Mouse (Mus musculus) left cerebral cortex, adult 18-20 months (tissue): ENCODE data around the gene Fstl5. TPM values are rescaled to one million over a fixed set of nuclear protein-coding genes. Genes with fewer than 3 reads are reported as not detected.

Experiments used
- DNase-seq, 2 experiments: peaks; one replicate each; pipeline ENCODE4 v3.0.0; 2021 to 2022; ENCODE audit warnings: low spot score in 2 of 2, mixed read lengths in 1 of 2
- long read RNA-seq, 2 experiments: library from polyadenylated mRNA; stranded (forward); transcript quantifications; one replicate each; pipeline ENCODE4 v2.0.0; 2021
- total RNA-seq, 2 experiments: library from RNA; stranded (reverse); gene quantifications; 2 replicates each; pipeline ENCODE4 v1.2.3; 2021

Fstl5 gene
- total RNA-seq, result 10 to 100 TPM; 17.8 to 19.0 TPM
- long read RNA-seq, experiment 1, full-length matches to known transcripts, result 12 of 15 reads
- long read RNA-seq, experiment 1, partial matches to known transcripts, result 2 of 15 reads
- long read RNA-seq, experiment 1, other reads (novel, unspliced or antisense), result 1 of 15 reads
- long read RNA-seq, experiment 2, full-length matches to known transcripts, result 5 of 8 reads
- long read RNA-seq, experiment 2, partial matches to known transcripts, result 3 of 8 reads
- long read RNA-seq, experiment 2, other reads (novel, unspliced or antisense), result 0 of 8 reads

- DNase-seq, result peak; percentile 68 to 72
Measured at GRCm38 (mm10) chr3:76074060-76074707, at the start of gene Fstl5. Fstl5 (plus strand) TSS chr3:76074270.

GRCm38 (mm10) chr3:76025523-76025922, 48.5 kb upstream of the Fstl5 start:
- DNase-seq, result no peak

GRCm38 (mm10) chr3:76051124-76051523, 22.9 kb upstream of the Fstl5 start:
- no peak for DNase-seq

GRCm38 (mm10) chr3:76061996-76062395, 12.1 kb upstream of the Fstl5 start:
- DNase-seq, result no peak

- peak in 1 of 2 experiments; percentile 38 for DNase-seq
Measured at GRCm38 (mm10) chr3:76067920-76068319, 6.2 kb upstream of the Fstl5 start.

GRCm38 (mm10) chr3:76072826-76073225, 1.2 kb upstream of the Fstl5 start:
- no peak for DNase-seq

- DNase-seq, result no peak
Measured at GRCm38 (mm10) chr3:76140445-76140844, 66.4 kb downstream of the Fstl5 start.

GRCm38 (mm10) chr3:76147846-76148245, 73.8 kb downstream of the Fstl5 start:
- DNase-seq, result no peak

GRCm38 (mm10) chr3:76238834-76239233, 164.8 kb downstream of the Fstl5 start:
- no peak for DNase-seq

GRCm38 (mm10) chr3:76251385-76251784, 177.3 kb downstream of the Fstl5 start:
- DNase-seq, result no peak

GRCm38 (mm10) chr3:76292993-76293392, 218.9 kb downstream of the Fstl5 start:
- DNase-seq, result no peak

GRCm38 (mm10) chr3:76294394-76294793, 220.3 kb downstream of the Fstl5 start:
- DNase-seq, result no peak

- no peak for DNase-seq
Measured at GRCm38 (mm10) chr3:76301026-76301773, 227.1 kb downstream of the Fstl5 start.

- DNase-seq, result no peak
Measured at GRCm38 (mm10) chr3:76316991-76317390, 242.9 kb downstream of the Fstl5 start.

- DNase-seq, result no peak
Measured at GRCm38 (mm10) chr3:76319531-76319930, 245.5 kb downstream of the Fstl5 start.

GRCm38 (mm10) chr3:76322431-76322830, 248.4 kb downstream of the Fstl5 start:
- no peak for DNase-seq

GRCm38 (mm10) chr3:76336922-76337321, 262.9 kb downstream of the Fstl5 start:
- no peak for DNase-seq

- no peak for DNase-seq
Measured at GRCm38 (mm10) chr3:76367000-76367399, 292.9 kb downstream of the Fstl5 start.

GRCm38 (mm10) chr3:76369910-76370309, 295.8 kb downstream of the Fstl5 start:
- no peak for DNase-seq

- no peak for DNase-seq
Measured at GRCm38 (mm10) chr3:76428775-76429372, 354.8 kb downstream of the Fstl5 start.

GRCm38 (mm10) chr3:76467229-76467874, 393.3 kb downstream of the Fstl5 start:
- no peak for DNase-seq
